Mouse (Mus musculus) ES-Bruce4 (cell line): ENCODE results near the gene Flnc. TPM values are rescaled to one million over a fixed set of nuclear protein-coding genes. Genes with fewer than 3 reads are reported as not detected.
A peak's percentile ranks its signal among the peaks of the same experiment; 100 is the strongest.

Source experiments
- H3K27ac ChIP-seq: 2 replicates; pipeline ENCODE4 v1.5.1; 2012; ENCODE audit warnings: low read length, inconsistent platforms; ENCODE audit not compliant: insufficient read depth
- H3K27me3 ChIP-seq: 2 replicates; pipeline ENCODE4 v1.6.1; 2012; ENCODE audit warnings: mild to moderate bottlenecking, low read length, inconsistent platforms; ENCODE audit not compliant: control insufficient read depth, poor library complexity, insufficient read depth, severe bottlenecking
- H3K36me3 ChIP-seq: 2 replicates; pipeline ENCODE4 v1.6.1; 2012; ENCODE audit warnings: inconsistent platforms, mild to moderate bottlenecking, low read length, moderate library complexity; ENCODE audit not compliant: control insufficient read depth, poor library complexity, insufficient read depth, severe bottlenecking
- H3K4me1 ChIP-seq: one replicate; pipeline ENCODE4 v1.8.1; 2011; ENCODE audit warnings: low read length; ENCODE audit not compliant: control insufficient read depth, insufficient read depth
- H3K4me3 ChIP-seq: 2 replicates; pipeline ENCODE4 v1.5.1; 2011; ENCODE audit warnings: low read depth, mild to moderate bottlenecking, low read length
- H3K9ac ChIP-seq: 2 replicates; pipeline ENCODE4 v1.6.1; 2012; ENCODE audit warnings: low read depth, mild to moderate bottlenecking, inconsistent platforms; ENCODE audit not compliant: poor library complexity, severe bottlenecking
- H3K9me3 ChIP-seq: replicated peaks from 2 replicates; pipeline ENCODE4 v1.6.1; 2012; ENCODE audit warnings: mild to moderate bottlenecking, low read length, inconsistent platforms; ENCODE audit not compliant: control insufficient read depth, poor library complexity, insufficient read depth, severe bottlenecking
- CTCF ChIP-seq: IDR thresholded peaks from one replicate; pipeline ENCODE4 v1.8.1; 2011; ENCODE audit warnings: low read depth, low read length
- EP300 ChIP-seq: IDR thresholded peaks from 2 replicates; pipeline ENCODE4 v1.6.1; 2011; ENCODE audit warnings: low read depth, low read length; ENCODE audit not compliant: insufficient read depth
- POLR2A ChIP-seq: IDR thresholded peaks from one replicate; pipeline ENCODE4 v1.8.1; 2011; ENCODE audit warnings: low read length; ENCODE audit not compliant: insufficient read depth
- polyA plus RNA-seq: library from polyadenylated mRNA; stranded (reverse); fragments of >200 nt; gene quantifications from 2 replicates; pipeline ENCODE4 v1.2.4, GENCODE M21; 2011; ENCODE audit warnings: low read depth; ENCODE audit not compliant: missing spikeins, insufficient read depth, insufficient read length

Gene Flnc
- polyA plus RNA-seq, 1 experiment, result 37.2 TPM

- H3K27me3 ChIP-seq, result no peaks in the 10 kb centered on the region
- H3K36me3 ChIP-seq, result no peaks in the 10 kb centered on the region
These were observed 41.3 kb upstream of the Flnc start for GRCm38 (mm10) chr6:29391802-29392201.

DNA sequence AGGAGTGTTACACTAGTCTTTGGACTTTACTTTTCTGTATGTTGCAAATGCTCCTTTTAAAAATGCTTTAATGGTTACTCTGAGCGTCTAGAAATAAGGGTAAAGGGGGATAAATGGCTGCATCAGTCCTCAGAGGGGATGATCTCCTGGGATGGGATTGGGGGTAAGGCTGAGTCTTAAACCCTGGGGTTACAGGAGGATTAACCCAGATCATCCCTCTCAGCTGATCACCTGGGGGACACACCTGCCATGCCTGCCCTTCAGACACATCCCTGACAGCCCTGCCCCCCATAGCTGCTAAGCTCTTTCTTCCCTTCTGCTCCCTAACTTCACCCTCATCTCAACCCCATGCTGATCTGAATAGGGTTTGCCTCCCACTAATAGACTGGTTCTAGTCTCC, 38.8 kb upstream of the Flnc start:
- no peaks in the 10 kb centered on the region for H3K36me3 ChIP-seq
- no peaks in the 10 kb centered on the region for H3K27me3 ChIP-seq
- H3K9me3 ChIP-seq, result no peaks in the 10 kb centered on the region
- no peak overlapping the region for H3K27ac ChIP-seq
- H3K9ac ChIP-seq, result no peak overlapping the region
- no peaks in the 10 kb centered on the region for H3K4me1 ChIP-seq
- no peak overlapping the region for H3K4me3 ChIP-seq
- TF ChIP-seq EP300 (no peak), POLR2A (no peak), CTCF (no peak)

More at GRCm38 (mm10) chr6:29391802-29392201, 41.3 kb upstream of the Flnc start:
- no peak overlapping the region for H3K4me3 ChIP-seq
- H3K27ac ChIP-seq, result no peak overlapping the region
- no peak overlapping the region for H3K9ac ChIP-seq
- no peaks in the 10 kb centered on the region for H3K9me3 ChIP-seq
- H3K4me1 ChIP-seq, result no peaks in the 10 kb centered on the region
- TF ChIP-seq POLR2A (no peak), CTCF (no peak), EP300 (no peak)

DNA sequence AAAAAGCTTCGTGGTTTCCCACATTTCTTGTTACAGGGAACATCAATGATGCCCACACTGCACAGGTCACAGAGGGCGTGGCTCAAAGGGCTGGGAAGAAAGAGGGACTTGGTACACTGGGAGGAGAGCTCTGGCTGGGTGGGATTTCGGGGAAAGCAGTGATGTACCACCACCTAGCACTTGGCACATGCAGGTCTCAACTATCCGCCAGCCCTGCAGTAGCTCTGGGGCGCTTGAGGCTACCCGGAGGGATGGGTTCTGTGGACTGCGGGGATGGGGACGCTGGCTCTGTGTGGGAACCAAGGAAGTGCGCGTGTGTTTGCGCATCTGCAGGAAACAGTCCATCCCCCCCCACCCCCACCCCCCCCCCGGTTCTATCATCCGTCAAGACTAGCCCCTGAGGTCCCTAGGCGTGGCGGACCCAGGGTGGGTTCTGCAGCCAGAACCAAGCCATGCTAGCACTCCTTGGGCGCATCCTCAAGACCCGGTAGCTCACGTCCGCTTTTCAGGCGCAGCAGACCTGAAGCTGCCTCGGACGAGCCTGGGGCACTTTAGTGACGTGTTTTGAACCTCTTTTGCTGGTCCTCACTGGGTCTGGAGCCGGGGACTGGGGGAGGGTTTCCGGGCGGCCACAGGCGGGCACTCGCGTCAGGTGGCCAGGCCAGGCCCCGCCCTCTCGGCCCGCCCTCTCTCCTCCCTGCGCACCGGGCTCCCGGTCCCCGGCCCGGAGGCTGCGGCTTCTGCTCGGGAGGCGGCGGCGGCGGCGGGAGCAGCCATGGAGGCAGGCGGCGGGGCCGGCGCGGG, 36.9 kb upstream of the Flnc start, which contains the start of gene Ccdc136:
Gene Ccdc136, plus strand, starts transcription at position 400 of the 804 bp plus-strand sequence.
- H3K4me3 ChIP-seq, result peak within 1 kb of the TSS; percentile 95
- no peaks in the 10 kb centered on the region for H3K9me3 ChIP-seq
- TF ChIP-seq POLR2A, result peak; percentile 37
- TF ChIP-seq EP300, result no peak
- no peaks in the 10 kb centered on the region for H3K27me3 ChIP-seq
- H3K27ac ChIP-seq, result no peak within 1 kb of the TSS
- peak within 1 kb of the TSS; percentile 73 for H3K9ac ChIP-seq
- no peaks in the 10 kb centered on the region for H3K36me3 ChIP-seq
- no peaks in the 10 kb centered on the region for H3K4me1 ChIP-seq

DNA sequence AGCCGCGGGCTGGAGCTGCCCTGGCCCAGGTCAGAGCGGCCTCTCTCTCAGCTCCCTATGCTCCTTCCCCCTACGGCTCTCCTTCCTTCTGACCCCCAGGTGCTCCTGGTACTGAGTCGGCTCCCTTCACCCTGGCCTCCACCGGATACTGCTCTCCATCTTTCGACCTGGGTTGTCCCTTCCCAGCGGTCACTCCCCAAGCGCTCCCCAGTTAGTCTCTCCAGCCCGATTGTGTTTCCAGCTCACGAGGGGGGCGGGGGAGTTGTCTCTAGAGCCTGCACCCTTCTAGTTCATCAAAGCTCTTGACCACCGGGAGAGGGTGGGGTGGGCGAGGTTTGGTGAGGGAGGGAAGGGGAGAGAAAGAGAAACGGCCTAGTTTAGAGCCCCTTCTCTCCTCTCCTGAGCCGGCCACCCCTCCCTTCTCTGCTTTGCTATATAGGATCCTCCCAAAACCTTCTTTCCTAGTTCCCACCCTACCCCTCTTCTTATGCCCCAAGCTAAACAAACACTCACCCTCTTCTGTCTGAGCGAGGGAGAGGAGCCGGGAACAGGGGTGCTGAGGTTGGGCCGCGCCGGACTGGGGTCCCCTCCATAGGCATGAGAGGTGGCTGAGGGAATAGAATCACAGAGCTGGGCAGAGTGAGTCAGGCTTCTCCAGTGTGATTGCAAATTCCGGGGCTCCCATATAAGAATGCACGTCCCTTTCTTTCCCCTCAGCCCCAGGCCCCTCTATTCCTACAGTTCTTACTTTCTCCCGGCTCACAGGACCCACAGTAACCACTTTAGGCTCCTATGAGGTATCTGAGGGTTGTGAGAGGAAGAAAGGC, 36.1 kb upstream of the Flnc start:
- Histone ChIP-seq H3K9ac (peak overlapping the region; percentile 73), H3K36me3 (no peaks in the 10 kb centered on the region), H3K27ac (no peak overlapping the region), H3K4me1 (no peaks in the 10 kb centered on the region), H3K4me3 (peak overlapping the region; percentile 69), H3K27me3 (no peaks in the 10 kb centered on the region), H3K9me3 (no peaks in the 10 kb centered on the region)
- TF ChIP-seq POLR2A, result no peak
- TF ChIP-seq EP300, result no peak
- TF ChIP-seq CTCF, result no peak

DNA sequence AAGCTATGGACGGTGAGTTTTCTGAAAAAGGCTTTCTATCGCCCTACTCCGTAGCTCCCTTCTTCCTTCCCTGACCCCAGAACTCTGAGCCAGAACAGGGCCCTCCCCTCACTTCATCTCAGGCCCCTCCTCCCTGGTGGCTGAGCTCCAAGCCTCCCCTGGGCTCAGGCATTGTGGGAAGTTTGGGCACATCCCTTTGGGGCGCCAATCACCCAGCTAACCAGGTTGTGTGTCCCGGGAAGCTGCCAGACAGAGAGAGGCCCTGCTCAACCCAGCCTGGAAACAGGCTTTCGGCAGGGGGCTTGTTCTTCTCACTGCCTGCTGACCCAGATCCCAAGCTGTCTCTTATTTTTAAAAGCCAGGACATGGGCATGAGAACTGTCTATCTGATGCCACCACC, 35.5 kb upstream of the Flnc start:
- no peaks in the 10 kb centered on the region for H3K36me3 ChIP-seq
- no peaks in the 10 kb centered on the region for H3K27me3 ChIP-seq
- TF ChIP-seq EP300 (no peak), POLR2A (no peak), CTCF (no peak)
- no peaks in the 10 kb centered on the region for H3K4me1 ChIP-seq
- H3K27ac ChIP-seq, result no peak overlapping the region
- H3K9me3 ChIP-seq, result no peaks in the 10 kb centered on the region
- H3K4me3 ChIP-seq, result peak overlapping the region; percentile 69; the same call in 1 of the 2 replicates
- H3K9ac ChIP-seq, result no peak overlapping the region; the same call in 1 of the 2 replicates
